Mouse (Mus musculus): ENCODE results near the gene Arrdc5.
"Not testable (repeated sequence)": the region's sequence is repeated elsewhere in the genome, so short reads cannot be mapped to it uniquely, and the experiment has no call there.

The Arrdc5 gene

DNA sequence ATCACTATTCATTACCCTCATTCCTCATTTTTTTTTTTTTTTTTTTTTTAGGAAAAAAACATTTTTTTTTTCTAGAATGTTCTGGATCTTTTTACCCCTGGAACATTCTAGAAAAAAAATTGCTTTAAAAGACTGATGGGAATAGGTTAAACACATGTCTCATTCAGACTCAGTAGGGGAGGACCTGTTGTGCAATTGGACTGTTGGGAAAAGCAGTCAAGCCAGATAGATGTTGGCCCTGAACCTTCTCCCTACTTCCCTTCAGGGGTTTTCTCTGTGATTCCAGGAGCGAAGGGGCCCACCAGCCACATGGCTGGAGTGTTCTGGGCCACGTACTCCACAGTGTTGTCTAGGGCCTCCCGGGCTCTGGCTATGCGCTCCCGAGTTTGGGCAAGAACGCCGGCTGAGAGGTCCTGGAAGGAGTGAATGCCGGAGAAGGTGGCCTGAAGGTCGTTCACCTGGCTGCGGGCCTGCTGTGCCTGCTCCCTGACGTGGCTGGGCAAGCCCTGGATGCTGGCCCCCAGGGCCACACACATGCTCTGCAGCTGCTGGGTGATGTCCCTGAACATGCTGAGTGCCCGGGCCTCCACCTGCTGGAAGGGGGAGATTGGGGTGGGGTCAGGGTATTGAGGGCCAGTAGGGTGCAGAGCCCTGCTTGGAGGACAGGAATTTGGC, 20.5 kb downstream of the Arrdc5 start:
- no peak for ATAC-seq (ENCODE audit: insufficient number of reproducible peaks, low FRiP score, low TSS enrichment)

DNA sequence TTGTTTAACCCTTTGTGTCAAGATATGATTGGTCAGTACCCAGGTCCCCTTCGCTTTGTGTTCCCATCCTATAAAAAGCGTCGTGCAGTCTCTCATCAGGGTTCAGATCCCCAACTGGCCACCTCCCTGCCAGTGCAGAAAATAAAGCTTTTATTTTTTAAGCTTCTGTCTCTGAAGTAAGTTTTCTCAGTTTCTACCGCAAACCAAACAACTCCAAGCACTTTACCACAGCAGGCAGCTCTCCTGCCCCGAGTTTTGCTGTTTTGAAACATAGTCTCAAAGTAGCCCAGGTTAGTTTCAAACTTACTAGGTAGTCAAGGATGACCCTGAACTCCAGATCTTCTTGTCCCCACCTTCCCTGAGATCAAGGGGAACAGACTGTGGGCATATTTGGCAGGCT, 21.7 kb downstream of the Arrdc5 start:
- ATAC-seq (ENCODE audit: insufficient number of reproducible peaks, low FRiP score, low TSS enrichment), result no peak

DNA sequence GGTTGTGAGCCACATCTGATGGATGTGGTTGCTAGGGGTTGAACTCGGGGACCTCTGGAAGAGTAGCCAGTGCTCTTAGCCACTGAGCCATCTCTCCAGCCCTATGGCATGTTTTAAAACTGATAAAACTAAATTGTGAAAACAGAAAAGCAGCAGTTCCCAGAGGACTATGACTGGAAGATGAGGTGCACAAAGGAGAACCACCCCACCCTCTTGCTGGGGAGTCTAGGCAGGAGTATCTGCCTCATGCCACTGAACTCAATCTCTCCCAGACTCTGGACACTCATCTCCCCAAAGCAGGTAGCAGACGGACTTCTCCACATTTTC, 22.6 kb downstream of the Arrdc5 start:
- ATAC-seq (ENCODE audit: insufficient number of reproducible peaks, low FRiP score, low TSS enrichment), result no peak

DNA sequence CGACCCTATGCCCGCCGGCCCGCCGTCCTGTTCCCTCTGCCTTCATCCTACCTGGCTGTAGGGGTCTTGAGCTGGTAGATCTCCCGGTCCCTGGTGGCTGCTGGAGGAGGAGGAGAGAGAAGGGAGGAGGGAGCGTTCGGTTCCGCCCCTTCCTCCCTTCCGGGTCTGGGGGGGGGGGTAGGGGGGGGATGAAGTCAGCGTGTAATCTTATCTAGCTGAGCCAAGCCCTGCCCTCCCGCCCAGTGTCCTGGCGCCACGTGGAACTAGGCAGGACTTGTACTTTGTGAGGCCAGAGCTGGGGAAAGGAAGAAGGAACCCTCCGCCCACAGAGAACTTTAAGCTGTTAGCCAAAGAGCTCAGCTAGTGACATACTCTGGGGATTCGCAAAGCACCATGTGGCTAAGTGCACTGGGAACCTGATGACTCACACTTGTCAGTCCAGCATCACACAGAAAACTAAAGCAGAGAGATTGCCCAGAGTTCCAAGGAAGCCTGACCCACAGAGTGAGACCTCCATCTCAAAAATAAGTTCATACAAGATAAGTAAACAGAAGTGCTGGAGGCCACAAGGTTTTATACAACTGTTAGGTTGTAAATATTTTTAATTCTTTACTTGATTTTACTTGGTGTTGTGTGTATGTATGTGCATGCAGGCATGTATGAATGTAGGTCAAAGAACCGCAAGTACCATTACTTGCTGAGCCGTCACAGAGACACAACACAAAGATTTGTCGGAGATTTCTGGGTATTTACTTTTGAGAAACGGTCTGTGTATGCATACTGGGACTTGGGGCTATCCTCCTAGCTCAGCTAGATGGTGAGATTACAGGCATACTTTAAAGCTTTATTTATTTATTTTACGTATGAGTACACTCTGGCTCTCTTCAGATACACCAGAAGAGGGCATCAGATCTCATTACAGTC, 23.2 kb downstream of the Arrdc5 start, which contains the start of gene Ticam1:
Gene Ticam1, minus strand, starts transcription at position 144 of the 924 bp plus-strand sequence.
- ATAC-seq (ENCODE audit: insufficient number of reproducible peaks, low FRiP score, low TSS enrichment), result peak; percentile 63

DNA sequence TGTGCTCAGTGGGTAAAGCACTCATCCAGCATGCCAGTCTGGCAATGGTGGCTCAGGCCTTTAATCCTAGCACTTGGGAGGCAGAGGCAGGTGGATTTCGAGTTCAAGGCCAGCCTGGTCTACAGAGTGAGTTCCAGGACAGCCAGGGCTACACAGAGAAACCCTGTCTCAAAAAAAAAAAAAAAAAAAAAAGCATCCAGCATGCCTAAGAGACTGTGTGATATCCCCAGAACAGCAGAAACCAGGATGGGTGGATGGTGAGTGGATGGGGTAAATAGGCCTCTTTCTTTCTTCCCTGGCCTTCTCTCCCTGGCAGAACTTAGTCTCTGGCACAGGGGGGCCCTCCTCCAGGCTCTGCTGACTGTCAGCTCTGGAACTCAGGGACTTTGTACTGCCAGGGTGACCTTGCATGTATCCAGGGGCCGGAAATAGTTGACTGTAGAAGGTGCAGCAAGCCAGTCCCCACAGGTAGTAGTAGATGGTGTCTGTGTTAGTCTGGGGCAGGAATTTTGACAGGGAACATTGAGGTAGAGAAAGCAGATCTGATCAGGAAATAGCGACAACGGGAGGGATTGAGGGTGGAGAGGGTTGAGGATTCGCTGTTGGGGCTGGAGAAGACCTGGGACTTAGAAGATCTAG, 24.1 kb downstream of the Arrdc5 start:
- ATAC-seq (ENCODE audit: insufficient number of reproducible peaks, low FRiP score, low TSS enrichment), result no peak

DNA sequence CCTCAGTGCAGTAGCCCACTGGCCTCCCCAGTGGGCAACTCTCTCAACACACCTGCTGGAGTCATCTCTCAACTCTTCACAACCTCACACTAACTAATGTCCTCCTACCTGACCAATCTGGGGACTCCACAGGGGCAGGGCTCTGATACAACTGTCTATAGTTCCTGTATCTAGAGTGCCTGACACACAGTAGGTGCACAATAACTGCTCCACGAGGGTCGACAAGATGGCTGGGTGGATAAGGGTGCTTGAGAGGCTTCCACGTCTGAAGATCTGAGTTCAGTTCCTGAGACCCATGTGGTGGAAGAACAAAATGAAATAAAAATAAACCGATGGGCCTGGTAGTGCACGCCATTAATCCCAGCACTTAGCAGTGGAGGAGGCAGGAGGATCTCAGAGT, 26.1 kb downstream of the Arrdc5 start:
- no peak for ATAC-seq (ENCODE audit: insufficient number of reproducible peaks, low FRiP score, low TSS enrichment)

DNA sequence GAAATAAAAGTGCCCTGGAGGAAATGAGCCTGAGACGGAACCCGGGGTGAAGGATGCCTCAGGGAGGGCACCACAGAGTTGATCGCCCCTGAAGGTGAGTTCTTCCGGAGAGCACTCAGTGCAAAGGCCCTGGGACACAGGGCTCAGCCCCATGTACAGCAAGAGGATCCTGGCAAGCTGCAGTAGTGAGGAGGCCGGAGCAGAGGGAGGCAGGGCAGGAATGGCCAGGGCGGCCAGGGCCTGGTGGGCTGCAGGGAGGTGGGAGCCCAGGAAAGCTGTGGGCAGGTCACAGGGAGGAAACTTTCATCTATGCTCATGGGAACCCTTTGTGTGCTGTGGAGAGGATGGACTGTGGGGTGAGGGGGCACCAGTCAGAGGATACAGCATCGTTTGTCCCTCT, 26.6 kb downstream of the Arrdc5 start:
- ATAC-seq (ENCODE audit: insufficient number of reproducible peaks, low FRiP score, low TSS enrichment), result no peak

DNA sequence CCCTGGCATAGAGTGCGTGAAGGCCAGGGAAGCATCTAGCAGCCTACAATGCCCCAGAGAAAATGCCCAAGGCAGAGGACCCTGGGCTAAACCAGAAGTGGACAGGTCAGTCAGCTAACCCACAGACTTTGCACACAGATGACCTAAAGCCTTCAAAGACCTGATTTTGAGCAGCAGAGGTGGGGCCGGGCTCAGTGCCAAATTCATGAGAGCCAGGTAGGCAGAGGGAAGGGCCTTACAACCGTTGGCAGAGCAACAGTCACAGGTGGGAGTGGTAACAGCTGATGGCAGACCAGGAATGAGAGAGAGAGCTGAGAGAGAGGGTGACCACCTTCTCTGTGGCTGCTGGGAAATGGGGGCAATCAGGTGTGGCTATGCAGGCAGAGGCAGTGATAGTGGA, 27.4 kb downstream of the Arrdc5 start:
- no peak for ATAC-seq (ENCODE audit: insufficient number of reproducible peaks, low FRiP score, low TSS enrichment)

DNA sequence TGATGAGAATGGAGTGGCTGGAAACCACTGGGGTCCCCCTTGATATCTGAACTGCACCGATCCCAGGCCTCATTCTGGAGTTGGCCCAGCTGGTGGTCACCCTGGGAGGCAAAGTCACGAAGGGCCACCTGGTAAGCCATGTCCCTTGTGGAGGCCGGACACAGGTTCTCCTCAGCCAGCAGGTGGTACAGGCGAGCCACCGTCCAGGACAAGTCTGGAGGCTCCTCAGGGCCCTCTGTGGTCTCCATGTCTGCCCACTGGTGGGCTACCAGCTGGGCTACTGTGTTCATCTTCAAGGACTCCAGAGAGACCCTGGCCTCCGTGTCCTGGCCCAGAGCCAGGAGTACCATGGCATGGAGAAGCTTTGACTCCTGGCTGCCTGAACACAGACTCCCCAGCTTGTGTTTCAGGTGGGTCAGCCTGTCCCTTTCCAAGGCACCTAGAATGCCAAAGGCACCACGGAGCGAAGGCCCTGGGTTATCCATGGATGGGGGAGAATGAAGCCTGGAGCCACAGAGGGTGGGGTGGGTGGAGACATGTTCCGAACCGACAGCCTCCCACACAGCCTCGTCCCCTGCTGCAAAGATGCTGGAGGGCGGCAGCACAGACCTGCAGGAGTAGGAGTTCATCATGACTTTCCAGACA, 28.4 kb downstream of the Arrdc5 start:
- ATAC-seq (ENCODE audit: insufficient number of reproducible peaks, low FRiP score, low TSS enrichment), result no peak

DNA sequence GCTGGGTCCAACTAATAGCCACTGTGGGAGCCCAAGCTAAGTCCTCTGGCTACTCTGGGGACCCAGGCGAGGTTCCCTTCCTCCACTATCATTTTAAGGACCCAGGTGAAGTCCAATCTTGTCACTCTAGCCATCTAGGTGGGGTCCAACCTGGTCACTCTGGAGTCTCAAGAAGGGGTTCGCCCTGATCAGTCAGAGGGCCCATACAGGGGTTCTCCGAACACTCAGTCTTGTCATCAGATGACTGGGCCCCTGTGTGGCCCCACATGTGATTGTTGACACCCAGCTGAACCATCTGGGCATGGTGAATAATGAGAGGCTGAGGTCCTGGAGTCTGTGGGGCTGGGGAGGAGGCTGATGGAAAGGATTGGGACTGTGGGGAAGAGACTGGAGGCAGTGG, 30.3 kb downstream of the Arrdc5 start:
- peak; percentile 27; the same call in 1 of the 2 replicates for ATAC-seq (ENCODE audit: insufficient number of reproducible peaks, low FRiP score, low TSS enrichment)

DNA sequence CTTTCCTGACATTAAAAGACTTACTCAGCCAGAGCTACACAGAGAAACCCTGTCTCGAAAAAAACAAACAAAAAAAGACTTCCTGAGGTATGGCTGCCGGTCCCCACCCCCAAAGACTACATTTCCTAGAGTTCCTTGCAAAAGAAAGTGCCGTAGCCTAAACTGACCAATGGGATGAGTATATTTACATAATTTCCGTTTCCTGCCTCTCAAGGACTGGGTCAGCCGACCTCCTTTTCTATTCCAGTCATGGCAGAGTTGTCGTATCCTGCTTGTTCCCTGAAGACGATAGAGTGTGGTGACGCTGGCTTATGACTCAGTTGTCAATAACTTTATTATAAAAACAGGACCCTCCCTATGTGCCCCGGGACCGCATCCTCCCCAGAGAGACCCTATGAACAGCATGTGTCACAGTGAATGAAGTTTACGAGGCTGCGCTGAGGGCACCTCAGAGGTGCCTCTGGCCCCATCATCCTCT, 30.9 kb downstream of the Arrdc5 start:
- ATAC-seq (ENCODE audit: insufficient number of reproducible peaks, low FRiP score, low TSS enrichment), result peak; percentile 90

DNA sequence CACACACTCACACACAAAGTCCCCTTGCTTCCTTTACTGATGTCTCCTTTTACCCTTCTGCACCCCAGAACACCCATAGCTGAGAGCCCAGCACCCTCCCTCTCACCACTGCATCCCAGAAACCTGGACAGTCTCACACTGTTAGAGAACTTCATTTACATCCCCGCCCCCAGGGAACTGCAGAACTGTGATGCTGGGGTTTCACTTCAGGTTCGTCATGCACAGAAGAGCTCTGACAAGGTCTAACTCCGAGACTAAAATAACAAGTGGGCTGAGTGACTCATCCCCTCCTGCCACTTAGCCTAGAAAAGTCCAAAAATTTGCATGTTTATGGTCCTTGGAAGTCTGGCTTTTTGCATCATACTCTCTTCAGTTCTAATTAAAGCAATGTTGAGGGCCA, 33.8 kb downstream of the Arrdc5 start:
- ATAC-seq (ENCODE audit: insufficient number of reproducible peaks, low FRiP score, low TSS enrichment), result no peak

DNA sequence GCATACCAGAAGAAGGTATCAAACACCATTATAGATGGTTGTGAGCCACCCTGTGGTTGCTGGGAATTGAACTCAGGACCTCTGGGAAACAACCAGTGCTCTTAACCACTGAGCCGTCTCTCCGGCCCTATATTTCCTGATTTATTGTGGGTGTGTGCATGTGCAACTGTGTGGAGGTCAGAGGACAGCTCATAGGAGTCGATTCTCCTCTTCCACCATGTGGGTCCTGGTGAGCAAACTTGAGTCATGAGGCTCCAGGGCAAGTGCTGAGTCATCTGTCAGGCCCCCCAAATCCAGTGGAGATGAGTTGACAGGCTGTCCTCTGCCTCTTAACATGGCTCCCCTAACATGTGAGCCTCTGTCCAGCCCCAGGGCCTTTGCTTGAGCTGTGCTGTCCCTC, 34.2 kb downstream of the Arrdc5 start:
- no peak for ATAC-seq (ENCODE audit: insufficient number of reproducible peaks, low FRiP score, low TSS enrichment)

DNA sequence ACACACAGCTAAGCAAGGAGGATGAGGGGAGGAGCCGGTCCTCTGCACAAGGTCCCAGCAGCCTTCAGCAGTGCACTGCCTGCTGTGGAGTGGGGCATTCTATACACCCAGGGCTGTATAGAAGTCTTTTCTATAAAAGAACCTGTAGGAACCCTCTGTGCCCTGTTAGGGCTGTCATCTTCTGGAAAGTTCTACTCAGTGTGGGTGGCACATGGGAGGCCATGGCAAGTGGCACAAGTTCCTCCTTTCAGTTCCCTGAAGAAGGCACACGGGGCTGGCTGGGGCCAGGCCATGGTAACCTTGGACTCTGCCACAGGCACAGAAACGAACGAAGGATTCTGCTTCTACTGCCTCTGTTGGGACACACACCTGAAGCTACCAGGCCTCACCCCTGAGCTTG, 35.1 kb downstream of the Arrdc5 start:
- no peak for ATAC-seq (ENCODE audit: insufficient number of reproducible peaks, low FRiP score, low TSS enrichment)

DNA sequence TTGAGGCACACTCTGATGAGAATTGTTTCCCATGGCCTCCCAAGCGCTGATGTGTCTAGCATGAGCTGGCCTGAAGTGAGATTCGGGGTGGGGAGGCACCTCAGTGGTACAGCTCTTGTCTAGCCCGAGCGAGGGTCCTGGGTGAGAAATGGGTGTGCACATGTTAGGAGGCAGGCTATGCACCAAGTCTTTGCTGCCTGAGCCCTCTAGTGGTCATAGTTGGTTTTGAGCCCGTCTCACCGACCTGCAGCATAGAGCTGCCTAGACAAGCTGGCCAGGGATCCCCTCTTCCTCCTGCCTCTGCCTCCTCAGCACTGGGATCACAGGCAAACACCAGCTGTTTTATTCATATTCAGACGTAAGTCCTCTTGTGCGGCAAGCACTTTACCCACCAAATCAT, 36.1 kb downstream of the Arrdc5 start:
- peak; percentile 63 for ATAC-seq (ENCODE audit: insufficient number of reproducible peaks, low FRiP score, low TSS enrichment)

DNA sequence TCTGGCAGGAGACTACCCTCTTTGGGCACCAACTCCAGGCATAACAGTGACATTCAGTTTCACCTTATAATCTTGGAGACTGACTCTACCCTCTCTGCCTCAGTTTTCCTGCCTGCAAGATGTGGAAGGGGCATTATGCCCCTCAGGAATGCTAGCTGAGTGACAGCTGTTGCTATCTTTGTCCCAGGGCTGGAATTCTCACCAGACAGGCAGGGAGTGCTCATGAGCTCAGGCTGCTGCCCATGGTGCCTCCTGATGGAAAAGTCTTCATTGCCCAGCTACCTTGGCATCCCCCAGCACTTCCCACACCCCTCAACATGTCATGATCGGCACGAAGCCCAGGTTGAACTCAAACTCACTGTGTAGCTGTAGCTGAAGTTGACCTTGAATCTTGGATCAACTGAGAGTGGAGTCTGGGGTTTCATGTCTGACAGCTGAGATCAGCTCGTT, 37.4 kb downstream of the Arrdc5 start:
- ATAC-seq (ENCODE audit: insufficient number of reproducible peaks, low FRiP score, low TSS enrichment), result no peak

DNA sequence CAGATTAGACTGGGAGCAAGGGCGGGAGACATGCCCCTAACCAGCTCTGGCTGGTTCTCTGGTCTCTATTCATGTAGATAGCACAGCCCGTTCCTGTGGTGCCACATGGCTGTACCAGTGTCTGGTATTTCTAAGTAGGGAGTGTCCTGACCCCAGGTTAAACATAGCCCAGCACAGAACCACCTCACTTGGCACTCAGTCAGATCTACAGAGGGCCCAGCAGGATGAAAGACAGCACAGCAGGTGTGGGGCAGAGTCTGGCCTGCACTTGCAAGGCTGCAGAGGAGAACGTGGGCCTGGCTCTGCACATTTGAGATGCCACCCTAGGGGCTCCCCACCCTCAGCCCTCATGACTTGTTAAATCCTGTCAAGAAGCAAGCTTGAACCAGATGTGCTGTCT, 38.9 kb downstream of the Arrdc5 start:
- ATAC-seq (ENCODE audit: insufficient number of reproducible peaks, low FRiP score, low TSS enrichment), result no peak

DNA sequence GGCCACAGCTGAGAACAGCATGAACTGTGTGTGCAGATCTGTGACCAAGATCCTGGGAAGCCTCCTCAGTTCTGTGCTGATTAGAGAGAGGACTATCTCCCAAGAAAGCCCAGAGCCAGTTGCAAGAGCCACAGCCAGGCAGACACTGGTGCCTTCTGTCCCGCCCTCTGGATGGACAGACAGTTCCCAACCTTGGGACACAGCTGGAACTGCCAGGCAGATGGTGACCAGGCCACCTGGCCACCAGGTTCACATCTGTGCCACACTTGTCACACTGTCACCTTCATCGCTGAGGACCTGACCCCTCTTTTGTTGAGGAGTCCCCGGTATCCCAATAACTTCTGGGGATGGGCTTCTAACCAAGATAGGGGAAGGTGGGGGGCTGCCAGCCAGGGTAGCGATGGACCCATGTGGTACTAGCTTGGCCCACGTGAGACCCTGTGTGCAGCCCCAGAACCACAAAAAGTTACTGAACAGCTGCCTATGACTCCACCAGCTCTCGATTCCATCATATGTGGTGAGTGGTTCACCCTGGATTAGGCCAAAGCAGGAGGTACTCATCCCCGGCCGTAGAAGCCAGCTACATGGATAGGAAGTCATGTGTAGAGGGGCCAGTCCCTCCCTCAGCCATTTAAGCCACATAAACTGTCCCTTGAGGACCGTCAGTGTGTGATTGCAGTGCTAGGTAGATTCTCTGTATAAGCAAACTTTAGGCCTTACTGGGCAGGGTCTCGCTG, 40.6 kb downstream of the Arrdc5 start:
- no peak for ATAC-seq (ENCODE audit: insufficient number of reproducible peaks, low FRiP score, low TSS enrichment)

DNA sequence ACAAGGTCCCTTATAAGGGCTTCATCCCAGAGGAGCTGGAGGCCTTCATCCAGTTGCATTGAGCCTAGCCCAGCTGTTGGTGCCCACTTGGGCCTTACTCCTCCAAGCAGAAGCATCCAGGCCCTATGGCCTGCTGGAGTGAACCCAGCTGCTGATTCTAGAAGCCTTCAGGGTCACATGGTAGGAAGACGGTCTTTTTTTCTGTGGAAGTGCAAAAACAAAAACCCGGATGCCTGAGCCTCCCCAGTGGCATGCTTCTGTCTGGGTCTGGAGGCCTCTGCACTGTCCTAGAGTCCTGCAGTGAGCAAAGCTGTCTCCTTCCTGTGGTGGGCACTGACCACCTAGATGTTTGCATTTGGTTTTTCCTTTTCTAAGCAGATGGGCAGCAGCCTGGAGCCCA, 41.3 kb downstream of the Arrdc5 start:
- ATAC-seq (ENCODE audit: insufficient number of reproducible peaks, low FRiP score, low TSS enrichment), result not testable (repeated sequence)

DNA sequence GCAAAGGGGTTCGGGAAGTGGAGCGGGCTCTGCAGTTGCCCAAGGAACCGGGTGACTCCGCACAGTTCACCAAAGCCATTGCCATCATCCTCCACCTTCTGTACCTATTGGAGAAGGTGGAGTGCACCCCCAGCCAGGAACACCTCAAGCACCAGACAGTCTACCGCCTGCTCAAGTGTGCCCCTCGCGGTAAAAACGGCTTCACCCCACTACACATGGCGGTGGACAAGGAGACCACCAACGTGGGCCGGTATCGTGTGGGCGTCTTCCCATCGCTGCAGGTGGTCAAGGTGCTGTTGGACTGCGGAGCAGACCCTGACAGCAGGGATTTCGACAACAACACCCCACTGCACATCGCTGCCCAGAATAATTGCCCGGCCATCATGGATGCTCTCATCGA, 41.8 kb downstream of the Arrdc5 start:
- not testable (repeated sequence) for ATAC-seq (ENCODE audit: insufficient number of reproducible peaks, low FRiP score, low TSS enrichment)
